Mouse (Mus musculus): ENCODE results near the gene Gna12.

The Gna12 gene

GRCm38 (mm10) chr5:140764921-140765613, 65.2 kb downstream of the Gna12 start:
- DNase-seq (ENCODE audit: low read depth in 2 of 2, low spot score in 2 of 2), result no peak

DNA sequence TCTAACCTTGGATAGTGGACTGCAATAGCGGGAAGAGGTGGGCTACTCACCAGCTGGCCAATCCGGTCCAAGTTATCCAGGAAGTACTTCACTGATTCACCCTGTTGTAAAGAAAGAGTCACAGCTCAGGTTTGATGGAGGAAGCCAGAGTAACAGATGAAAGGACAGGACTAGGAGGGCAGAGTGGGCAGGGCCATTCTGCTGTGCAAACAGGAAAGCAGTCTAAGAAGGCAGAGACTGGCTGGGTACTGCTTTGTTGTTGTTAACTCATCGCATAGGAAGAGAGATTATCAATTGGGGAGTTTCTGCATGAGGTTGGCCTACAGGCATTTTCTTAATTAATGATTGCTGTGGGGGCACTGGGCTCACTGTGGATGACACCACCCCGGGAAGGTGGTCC, 67.7 kb downstream of the Gna12 start:
- DNase-seq (ENCODE audit: low read depth in 2 of 2, low spot score in 2 of 2), result no peak

DNA sequence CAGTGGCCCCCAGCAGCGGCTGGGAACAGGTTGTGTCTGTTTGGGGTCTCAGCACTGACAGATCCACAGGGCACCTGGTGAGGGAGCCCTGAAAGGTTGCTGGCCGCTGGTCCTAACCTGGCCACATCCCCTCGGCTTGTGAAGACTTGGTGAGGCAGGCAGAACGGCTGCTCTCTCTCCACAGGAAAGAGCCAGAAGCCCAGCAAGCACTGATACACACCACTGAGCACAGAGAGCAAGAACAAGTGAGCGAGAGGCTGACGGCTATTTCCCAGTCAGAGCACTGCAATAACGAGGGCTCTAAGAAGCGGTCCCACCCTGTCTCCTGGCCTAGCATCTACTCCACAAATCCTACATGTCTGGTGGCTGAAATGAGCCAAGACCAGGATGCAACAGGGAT, 71.4 kb downstream of the Gna12 start:
- DNase-seq (ENCODE audit: low read depth in 2 of 2, low spot score in 2 of 2), result no peak

GRCm38 (mm10) chr5:140753223-140753622, 77.0 kb downstream of the Gna12 start:
- no peak for DNase-seq (ENCODE audit: low read depth in 2 of 2, low spot score in 2 of 2)

GRCm38 (mm10) chr5:140752639-140753038, 77.6 kb downstream of the Gna12 start:
- no peak for DNase-seq (ENCODE audit: low read depth in 2 of 2, low spot score in 2 of 2)

DNA sequence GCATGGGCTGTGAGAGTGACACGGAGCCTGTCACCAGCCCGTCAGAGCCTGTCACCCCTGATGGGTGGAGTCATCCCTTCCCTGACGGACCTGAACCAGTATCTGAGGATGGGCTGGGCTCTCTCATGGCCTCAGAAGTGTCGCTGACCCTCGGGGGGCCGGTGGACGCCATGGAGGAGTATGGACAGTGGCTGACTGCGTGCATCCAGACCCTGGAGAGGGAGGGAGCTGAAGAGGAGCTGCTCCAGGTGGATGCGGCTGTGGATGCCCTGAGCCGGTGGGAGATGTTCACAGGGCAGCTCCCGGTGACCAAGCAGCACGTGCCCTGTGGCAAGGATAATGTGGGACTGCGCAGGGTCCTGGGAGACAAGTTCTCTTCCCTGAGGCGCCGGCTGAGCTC, 78.2 kb downstream of the Gna12 start:
- DNase-seq (ENCODE audit: low read depth in 2 of 2, low spot score in 2 of 2), result no peak

- peak; percentile 47 to 56 for DNase-seq (ENCODE audit: low read depth in 2 of 2, low spot score in 2 of 2)
Observed at GRCm38 (mm10) chr5:140750925-140751324, 79.3 kb downstream of the Gna12 start.

- DNase-seq (ENCODE audit: low read depth in 2 of 2, low spot score in 2 of 2), result peak; percentile 37 to 55
Observed at GRCm38 (mm10) chr5:140749062-140749875, 81.0 kb downstream of the Gna12 start.

- no peak for DNase-seq (ENCODE audit: low read depth in 2 of 2, low spot score in 2 of 2)
Observed at GRCm38 (mm10) chr5:140748425-140748824, 81.8 kb downstream of the Gna12 start.

DNA sequence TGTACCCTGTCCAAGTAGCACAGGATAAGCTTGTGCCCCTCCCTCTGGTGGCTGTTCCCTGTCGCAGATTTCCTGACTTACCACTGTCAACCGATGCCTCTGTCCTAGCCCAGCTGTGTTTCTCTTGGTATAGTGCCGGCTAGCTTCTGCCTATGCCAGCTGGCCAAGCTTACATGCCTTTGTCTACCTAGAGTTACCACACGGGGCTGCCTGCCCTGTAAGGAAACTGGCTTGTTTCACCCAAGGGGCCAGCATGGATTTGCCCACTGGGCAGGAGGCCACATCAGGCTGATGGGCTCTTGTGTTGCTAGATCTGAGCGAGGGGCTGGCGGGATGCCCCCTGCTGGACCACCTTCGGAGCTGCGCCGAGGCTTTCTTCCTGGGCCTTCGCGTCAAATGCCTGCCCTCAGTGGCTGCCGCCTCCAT, 86.5 kb downstream of the Gna12 start:
- no peak for DNase-seq (ENCODE audit: low read depth in 2 of 2, low spot score in 2 of 2)

DNA sequence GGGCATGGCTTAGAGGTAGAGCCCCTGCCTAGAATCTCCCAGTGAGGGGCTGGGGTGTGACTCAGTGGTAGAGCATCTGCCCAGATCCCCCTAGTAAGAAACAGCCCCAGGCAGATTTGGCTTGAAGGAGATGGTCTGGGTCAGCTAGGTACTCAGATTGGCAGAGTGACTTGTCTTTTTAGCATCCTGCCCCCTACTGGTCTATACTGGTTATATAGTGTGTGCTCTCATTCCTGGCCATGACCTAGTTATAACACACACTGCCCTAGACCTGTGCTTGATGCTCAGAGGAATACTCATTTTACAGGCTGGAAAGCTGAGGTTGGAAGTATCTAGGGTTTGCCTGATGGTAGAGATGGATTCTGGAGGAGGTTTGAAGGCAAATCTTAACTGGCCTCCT, 88.4 kb downstream of the Gna12 start:
- DNase-seq (ENCODE audit: low read depth in 2 of 2, low spot score in 2 of 2), result no peak

GRCm38 (mm10) chr5:140741040-140741439, 89.2 kb downstream of the Gna12 start:
- no peak for DNase-seq (ENCODE audit: low read depth in 2 of 2, low spot score in 2 of 2)

GRCm38 (mm10) chr5:140739813-140740212, 90.4 kb downstream of the Gna12 start:
- no peak for DNase-seq (ENCODE audit: low read depth in 2 of 2, low spot score in 2 of 2)

GRCm38 (mm10) chr5:140736166-140736565, 94.1 kb downstream of the Gna12 start:
- peak in 1 of 2 experiments; percentile 13 for DNase-seq (ENCODE audit: low read depth in 2 of 2, low spot score in 2 of 2)

DNA sequence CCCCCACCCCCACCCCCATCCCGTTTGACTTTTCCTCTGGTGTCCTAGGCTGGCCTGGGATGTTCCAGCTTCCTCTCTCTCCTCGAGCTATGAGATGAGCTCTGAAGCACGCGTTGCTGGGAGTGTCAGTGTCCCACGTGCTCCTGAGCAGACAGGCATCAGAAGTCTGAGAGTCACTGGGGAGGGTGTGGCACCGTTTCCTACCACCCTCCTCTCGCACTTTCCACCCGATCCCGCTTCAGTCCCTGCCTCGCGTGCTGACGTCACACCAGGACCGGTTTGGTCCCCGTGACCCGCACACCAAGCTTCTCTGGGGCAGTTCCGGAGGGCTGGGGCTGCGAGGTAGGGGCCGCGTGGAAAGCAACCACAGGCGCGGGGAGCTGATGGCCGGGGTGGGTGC, 94.9 kb downstream of the Gna12 start:
- peak; percentile 37 to 57 for DNase-seq (ENCODE audit: low read depth in 2 of 2, low spot score in 2 of 2)

- no peak for DNase-seq (ENCODE audit: low read depth in 2 of 2, low spot score in 2 of 2)
Observed at GRCm38 (mm10) chr5:140733336-140733735, 96.9 kb downstream of the Gna12 start.

DNA sequence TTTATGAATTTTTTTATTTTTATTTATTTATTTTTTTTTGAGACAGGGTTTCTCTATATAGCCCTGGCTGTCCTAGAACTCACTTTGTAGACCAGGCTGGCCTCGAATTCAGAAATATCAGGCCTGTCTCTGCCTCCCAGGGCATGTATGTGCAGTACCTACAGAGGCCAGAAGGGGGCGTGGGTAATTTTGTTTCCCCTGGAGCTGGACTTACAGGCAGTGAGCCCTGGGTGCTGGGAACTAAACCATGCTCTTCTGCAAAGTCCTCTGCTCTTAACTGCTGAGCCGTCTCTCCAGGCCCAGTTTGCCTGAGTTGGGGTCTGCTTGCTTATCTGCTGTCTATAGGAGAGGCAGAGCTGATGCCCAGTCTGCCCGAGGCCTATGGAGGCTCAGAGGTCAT, 98.0 kb downstream of the Gna12 start:
- peak; percentile 44 to 60 for DNase-seq (ENCODE audit: low read depth in 2 of 2, low spot score in 2 of 2)

GRCm38 (mm10) chr5:140731040-140731797, 99.0 kb downstream of the Gna12 start:
- no peak for DNase-seq (ENCODE audit: low read depth in 2 of 2, low spot score in 2 of 2)

DNA sequence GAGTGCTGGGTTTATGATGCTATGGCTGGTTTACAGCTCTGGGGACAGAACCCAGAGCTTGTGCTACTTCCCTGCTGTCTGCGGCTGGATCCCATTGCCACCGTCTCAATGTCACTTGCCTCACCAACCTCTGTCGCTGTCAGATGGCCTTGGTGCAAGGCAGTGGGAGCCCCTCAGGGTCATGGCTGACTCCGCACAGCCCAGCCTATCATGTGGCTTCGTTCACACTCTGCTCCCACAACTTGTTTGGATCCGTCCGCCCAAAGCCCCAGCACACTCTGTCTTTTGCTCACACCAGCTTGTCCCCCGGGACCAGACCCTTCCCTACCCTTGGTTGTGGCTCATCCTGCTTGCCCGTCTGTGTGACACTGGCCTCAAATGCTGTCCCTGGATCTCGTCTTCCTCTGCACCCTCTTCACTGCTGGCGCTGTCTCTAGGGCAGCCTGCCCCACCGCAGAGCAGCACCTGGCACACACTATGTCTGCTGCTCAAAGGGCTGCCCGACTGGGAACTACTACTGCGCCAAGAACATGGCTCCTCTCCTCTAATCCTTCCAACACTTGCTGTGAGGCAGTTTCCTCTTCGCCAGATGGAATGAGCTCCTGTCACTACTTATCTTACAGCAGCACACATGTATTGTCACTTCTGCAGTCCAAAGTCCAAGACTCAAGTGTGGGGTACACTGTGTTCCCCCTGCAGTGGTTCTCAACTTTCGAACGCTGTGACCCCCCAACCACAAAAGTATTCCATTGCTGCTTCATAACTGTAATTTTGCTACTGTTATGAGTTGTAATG, 103.1 kb downstream of the Gna12 start:
- no peak for DNase-seq (ENCODE audit: low read depth in 2 of 2, low spot score in 2 of 2)

GRCm38 (mm10) chr5:140726062-140726839, 104.0 kb downstream of the Gna12 start:
- no peak for DNase-seq (ENCODE audit: low read depth in 2 of 2, low spot score in 2 of 2)
